Mouse (Mus musculus) kidney, embryonic 14.5 days (tissue): Measurements from ENCODE around the gene Cst3. TPM values are rescaled to one million over a fixed set of nuclear protein-coding genes. Genes with fewer than 3 reads are reported as not detected.

Experiments
- ATAC-seq: fragments of 200-750 bp; cut with Nextera tagmentation; 2 replicates; pipeline ENCODE4 v1.8.0; 2017; ENCODE audit warnings: moderate number of reproducible peaks, mild to moderate bottlenecking, moderate TSS enrichment, moderate library complexity; ENCODE audit not compliant: low FRiP score, low TSS enrichment
- H3K27ac ChIP-seq: fragments of 300-500 bp; sonication (generic); 2 replicates; pipeline ENCODE4 v1.5.1; 2014; ENCODE audit warnings: low read depth, mild to moderate bottlenecking, low read length, moderate library complexity, mixed read lengths
- H3K27me3 ChIP-seq: fragments of 300-500 bp; sonication (generic); 2 replicates; pipeline ENCODE4 v1.6.1; 2014; ENCODE audit warnings: mild to moderate bottlenecking, low read length; ENCODE audit not compliant: control insufficient read depth, insufficient read depth
- H3K36me3 ChIP-seq: fragments of 300-500 bp; sonication (generic); 2 replicates; pipeline ENCODE4 v1.6.1; 2014; ENCODE audit warnings: low read length, mixed read lengths; ENCODE audit not compliant: control insufficient read depth, insufficient read depth
- H3K4me1 ChIP-seq: fragments of 300-500 bp; sonication (generic); 2 replicates; pipeline ENCODE4 v1.6.1; 2014; ENCODE audit warnings: low read length, mixed read lengths; ENCODE audit not compliant: control insufficient read depth, insufficient read depth
- H3K4me2 ChIP-seq: fragments of 300-500 bp; sonication (generic); replicated peaks from 2 replicates; pipeline ENCODE4 v1.6.1; 2014; ENCODE audit warnings: low read depth, mild to moderate bottlenecking, low read length
- H3K4me3 ChIP-seq: fragments of 300-500 bp; sonication (generic); 2 replicates; pipeline ENCODE4 v1.5.1; 2014; ENCODE audit warnings: mild to moderate bottlenecking, low read length
- H3K9ac ChIP-seq: fragments of 300-500 bp; sonication (generic); 2 replicates; pipeline ENCODE4 v1.6.1; 2014; ENCODE audit warnings: low read depth, mild to moderate bottlenecking, low read length, moderate library complexity
- H3K9me3 ChIP-seq: fragments of 300-500 bp; sonication (generic); 2 replicates; pipeline ENCODE4 v1.6.1; 2016; ENCODE audit warnings: low read length; ENCODE audit not compliant: control insufficient read depth
- WGBS: fragments of 180-500 bp; shearing (Covaris S2); extraction: QIAGEN DNeasy Blood & Tissue Kit; methylation state at CpG from one replicate; pipeline ENCODE4 v1.1.7; 2014; 5-methylcytosine and 5-hydroxymethylcytosine counted together
- polyA plus RNA-seq: library from polyadenylated mRNA; unstranded; fragments of >200 nt; fragmentation: Nextera tagmentation; extraction: Ambion mirVana; gene quantifications from 2 replicates; pipeline ENCODE4 v1.2.1, GENCODE M21; 2014

Cst3 gene
- polyA plus RNA-seq, 1 experiment from 2014 or later, result 391 TPM

DNA sequence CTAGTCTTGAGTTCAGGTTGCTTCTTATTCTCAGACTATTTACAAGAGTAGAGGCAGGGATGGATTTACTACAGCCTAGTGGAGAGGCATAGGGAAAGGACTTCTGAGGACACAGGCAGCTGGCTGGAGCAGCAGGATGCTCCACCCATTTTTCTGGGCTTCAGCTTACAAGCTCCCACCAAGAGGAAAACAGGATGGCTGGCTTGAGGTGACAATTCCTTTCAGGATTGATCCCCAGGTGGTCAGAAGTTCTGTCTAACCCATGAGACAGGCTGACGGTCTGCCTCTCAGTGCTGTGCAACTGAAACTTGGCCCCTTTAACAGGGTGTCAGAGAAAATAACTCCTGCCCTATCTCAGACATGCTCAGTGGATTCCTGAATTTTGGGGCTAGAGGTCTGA lies 3.7 kb upstream of the Cst3 start:
- no peaks in the 10 kb centered on the region for H3K27me3 ChIP-seq
- H3K4me1 ChIP-seq, result peaks cover 2% of the 10 kb centered on the region; the same call in 1 of the 2 replicates
- H3K9me3 ChIP-seq, result no peaks in the 10 kb centered on the region
- no peak overlapping the region for H3K4me2 ChIP-seq
- no peak overlapping the region for H3K4me3 ChIP-seq
- WGBS, result 24% methylated on average over 1 of the region's 1 CpGs
- no peak overlapping the region for H3K9ac ChIP-seq
- no peaks in the 10 kb centered on the region for H3K36me3 ChIP-seq
- H3K27ac ChIP-seq, result no peak overlapping the region
- ATAC-seq, result no peak

DNA sequence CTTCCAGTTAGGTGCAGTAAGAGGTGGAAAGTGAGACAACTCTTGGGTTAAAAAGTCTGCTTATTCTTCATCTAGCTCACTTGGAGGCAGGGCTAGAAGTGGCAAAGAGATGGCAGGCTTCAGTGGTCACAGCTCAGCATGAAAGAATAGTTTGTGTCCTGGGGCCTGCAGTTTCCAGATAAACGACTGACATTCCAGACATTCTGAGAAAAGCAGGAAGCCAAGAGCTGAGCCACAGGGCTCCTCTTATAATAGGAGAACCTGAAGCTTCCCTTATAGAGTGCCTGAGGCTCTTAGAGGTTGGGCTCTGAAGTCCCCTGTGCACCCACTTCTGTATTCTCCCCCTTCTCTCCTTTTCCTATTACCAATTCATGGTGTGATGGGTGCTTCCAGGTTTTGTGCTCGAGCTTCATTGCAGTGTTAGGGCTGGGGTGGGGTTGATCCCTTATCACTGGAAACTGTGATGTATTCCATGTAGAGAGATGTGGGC lies 3.2 kb upstream of the Cst3 start:
- H3K4me1 ChIP-seq, result peaks cover 7% of the 10 kb centered on the region
- no peak overlapping the region for H3K27ac ChIP-seq
- H3K27me3 ChIP-seq, result no peaks in the 10 kb centered on the region
- no peak overlapping the region for H3K9ac ChIP-seq
- H3K4me3 ChIP-seq, result no peak overlapping the region
- H3K9me3 ChIP-seq, result no peaks in the 10 kb centered on the region
- H3K36me3 ChIP-seq, result no peaks in the 10 kb centered on the region
- 17% methylated on average over 2 of the region's 2 CpGs for WGBS
- H3K4me2 ChIP-seq, result no peak overlapping the region
- ATAC-seq, result no peak

DNA sequence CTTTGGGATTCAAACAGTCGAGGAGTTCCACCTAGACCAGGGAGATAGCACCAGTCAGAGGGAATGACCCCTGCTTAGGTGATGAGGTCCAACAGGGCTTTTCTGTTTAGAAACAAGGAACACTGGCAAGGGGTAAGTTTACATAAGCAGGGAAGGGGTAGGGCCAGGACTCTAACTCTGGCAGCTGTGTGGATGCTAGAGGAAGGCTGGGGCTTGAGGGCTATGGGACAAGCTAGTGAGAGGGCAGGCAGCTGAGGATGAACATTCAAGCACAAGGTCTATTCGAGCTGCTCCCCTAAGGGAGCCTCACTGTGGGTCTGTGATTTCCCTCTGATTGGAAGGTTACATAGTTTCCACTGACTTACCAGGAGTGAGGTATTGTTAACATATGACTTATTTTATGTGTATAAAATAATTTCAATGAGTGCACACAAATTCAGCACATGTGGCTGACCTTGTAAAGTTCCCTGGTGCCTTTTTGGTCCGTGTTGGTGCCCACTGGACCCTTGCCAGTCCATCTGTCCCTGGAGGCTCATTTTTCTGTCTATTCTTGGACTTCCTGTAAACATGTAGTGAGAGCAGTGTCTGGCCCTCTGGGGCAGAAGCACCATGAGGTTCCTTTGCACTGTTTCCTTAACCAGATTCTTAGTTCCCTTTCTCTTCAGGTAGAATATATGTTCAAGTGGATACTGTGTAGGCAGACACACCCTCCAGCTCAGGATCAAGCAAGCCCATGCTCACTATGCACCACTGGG lies 1.7 kb upstream of the Cst3 start:
- peaks cover 4% of the 10 kb centered on the region; the same call in 1 of the 2 replicates for H3K36me3 ChIP-seq
- no peaks in the 10 kb centered on the region for H3K9me3 ChIP-seq
- WGBS, result 50% methylated on average over 3 of the region's 3 CpGs
- no peak overlapping the region for H3K9ac ChIP-seq
- no peak overlapping the region for H3K4me3 ChIP-seq
- H3K27me3 ChIP-seq, result no peaks in the 10 kb centered on the region
- ATAC-seq, result no peak
- peaks cover 15% of the 10 kb centered on the region for H3K4me1 ChIP-seq
- no peak overlapping the region for H3K27ac ChIP-seq
- H3K4me2 ChIP-seq, result no peak overlapping the region

DNA sequence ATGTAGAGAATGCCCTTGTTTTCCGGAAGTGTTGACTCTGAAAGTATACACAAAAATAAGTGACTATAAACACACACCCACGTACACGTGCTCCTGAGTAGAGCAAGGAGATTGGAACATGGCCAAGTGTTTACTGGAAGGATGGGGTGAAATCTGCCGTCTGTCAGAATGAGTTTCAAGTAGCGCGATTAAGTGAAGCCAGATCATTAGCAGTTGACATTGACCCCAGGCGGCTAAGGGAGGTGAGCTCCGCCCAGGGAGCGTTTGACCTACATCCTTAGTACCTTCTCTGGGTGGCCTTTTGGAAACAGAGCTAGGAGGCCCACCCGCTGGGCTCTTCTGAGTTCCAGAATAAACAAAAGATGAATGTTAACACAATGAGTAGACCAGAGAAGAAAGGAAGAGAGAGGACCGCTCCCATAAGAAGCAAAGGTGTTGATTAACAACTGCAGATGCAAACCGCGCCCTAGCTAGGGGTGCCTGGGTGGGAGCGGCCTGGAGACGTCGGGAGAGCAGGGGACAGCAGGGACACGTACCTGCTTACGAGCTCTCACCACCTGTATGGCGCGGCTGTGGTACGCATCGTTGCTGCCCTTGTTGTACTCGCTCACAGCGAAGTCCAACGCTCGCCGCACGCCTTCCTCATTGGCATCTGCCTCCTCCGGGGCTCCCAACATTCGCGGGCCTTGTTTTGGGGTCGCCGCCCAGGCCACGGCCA lies 716 bp downstream of the Cst3 start:
- peak; percentile 67 for ATAC-seq
- 1% methylated on average over 34 of the region's 34 CpGs for WGBS
- H3K27ac ChIP-seq, result peak overlapping the region; percentile 91
- peak overlapping the region; percentile 80 for H3K4me2 ChIP-seq
- peak overlapping the region; percentile 84 for H3K9ac ChIP-seq
- peak overlapping the region; percentile 92 for H3K4me3 ChIP-seq
- H3K27me3 ChIP-seq, result no peaks in the 10 kb centered on the region
- H3K4me1 ChIP-seq, result peaks cover 15% of the 10 kb centered on the region
- H3K36me3 ChIP-seq, result peaks cover 16% of the 10 kb centered on the region; the same call in 1 of the 2 replicates
- no peaks in the 10 kb centered on the region for H3K9me3 ChIP-seq

DNA sequence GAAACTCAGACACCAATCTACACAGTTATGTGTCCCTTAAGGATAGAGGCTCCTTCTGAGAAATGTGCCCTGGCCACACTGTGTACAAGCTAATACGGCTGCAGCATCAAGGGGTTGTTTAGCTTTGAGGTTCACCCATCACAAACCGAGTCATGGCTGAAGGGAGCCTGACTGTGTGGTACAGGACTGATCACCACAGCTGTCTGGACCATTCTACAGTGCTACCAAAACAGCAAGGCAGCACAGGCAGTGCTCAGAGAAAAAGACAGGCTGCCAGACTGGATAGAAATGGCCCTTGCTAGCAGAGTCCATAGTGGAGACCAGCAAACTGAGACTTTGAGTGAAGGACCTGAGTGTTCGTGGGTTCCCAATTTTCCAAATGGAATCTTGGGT lies 1.3 kb downstream of the Cst3 start:
- 39% methylated on average over 3 of the region's 3 CpGs for WGBS

DNA sequence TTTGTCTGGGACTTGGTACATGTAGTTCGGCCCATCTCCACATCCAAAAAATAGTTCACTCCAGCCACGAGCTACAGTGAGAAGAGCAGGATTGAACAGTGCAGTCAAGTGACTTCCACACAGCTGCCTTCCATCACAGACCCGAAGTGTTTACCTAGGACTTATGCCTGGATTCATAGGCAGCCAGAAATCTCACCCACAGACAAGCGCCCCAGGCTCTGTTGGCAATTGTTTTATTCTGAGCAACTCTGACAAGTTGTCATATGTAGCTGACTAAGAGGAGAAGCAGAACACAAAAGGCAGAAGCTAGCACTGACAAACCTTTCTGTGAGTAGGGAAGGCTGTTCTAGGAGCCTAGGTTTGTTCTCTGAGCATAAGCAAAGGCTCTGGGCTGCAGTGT lies 2.6 kb downstream of the Cst3 start:
- H3K36me3 ChIP-seq, result peaks cover 16% of the 10 kb centered on the region; the same call in 1 of the 2 replicates
- 62% methylated on average over 4 of the region's 4 CpGs for WGBS
- H3K4me3 ChIP-seq, result peak overlapping the region; percentile 12; the same call in 1 of the 2 replicates
- H3K27me3 ChIP-seq, result no peaks in the 10 kb centered on the region
- H3K4me2 ChIP-seq, result peak overlapping the region; percentile 80; the same call in 1 of the 2 replicates
- H3K9me3 ChIP-seq, result no peaks in the 10 kb centered on the region
- no peak for ATAC-seq
- no peak overlapping the region for H3K9ac ChIP-seq
- H3K27ac ChIP-seq, result no peak overlapping the region
- peaks cover 15% of the 10 kb centered on the region for H3K4me1 ChIP-seq

More for the DNA sequence above, 1.3 kb downstream of the Cst3 start:
- Histone ChIP-seq H3K27ac (no peak overlapping the region), H3K4me3 (peak overlapping the region; percentile 92), H3K36me3 (peaks cover 16% of the 10 kb centered on the region; the same call in 1 of the 2 replicates), H3K9me3 (no peaks in the 10 kb centered on the region), H3K4me1 (peaks cover 15% of the 10 kb centered on the region), H3K27me3 (no peaks in the 10 kb centered on the region), H3K4me2 (peak overlapping the region; percentile 80), H3K9ac (peak overlapping the region; percentile 84; the same call in 1 of the 2 replicates)
- no peak for ATAC-seq

DNA sequence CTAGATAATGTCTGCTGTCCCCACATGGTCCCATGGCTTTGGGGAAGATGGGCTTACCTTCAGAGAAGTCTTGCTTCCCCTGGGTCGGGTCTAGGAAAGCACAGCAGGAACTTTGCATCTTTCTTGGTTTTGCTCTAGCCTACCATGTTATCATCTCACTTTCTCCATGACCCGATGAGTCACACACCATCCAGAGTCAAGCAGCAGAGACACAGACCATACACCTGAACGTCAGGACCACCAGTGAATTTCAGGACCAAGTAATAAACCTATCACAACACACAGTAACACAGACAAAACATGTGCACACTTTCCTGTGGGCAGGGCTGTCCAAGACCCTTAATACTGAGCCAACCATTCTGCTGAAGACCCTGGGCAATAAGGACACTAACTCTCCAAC lies 5.0 kb downstream of the Cst3 start:
- Histone ChIP-seq H3K4me1 (peaks cover 15% of the 10 kb centered on the region), H3K27me3 (no peaks in the 10 kb centered on the region), H3K4me2 (no peak overlapping the region), H3K27ac (no peak overlapping the region), H3K9me3 (no peaks in the 10 kb centered on the region), H3K36me3 (peaks cover 16% of the 10 kb centered on the region; the same call in 1 of the 2 replicates), H3K4me3 (no peak overlapping the region), H3K9ac (no peak overlapping the region)
- no peak for ATAC-seq
- 84% methylated on average over 3 of the region's 3 CpGs for WGBS

DNA sequence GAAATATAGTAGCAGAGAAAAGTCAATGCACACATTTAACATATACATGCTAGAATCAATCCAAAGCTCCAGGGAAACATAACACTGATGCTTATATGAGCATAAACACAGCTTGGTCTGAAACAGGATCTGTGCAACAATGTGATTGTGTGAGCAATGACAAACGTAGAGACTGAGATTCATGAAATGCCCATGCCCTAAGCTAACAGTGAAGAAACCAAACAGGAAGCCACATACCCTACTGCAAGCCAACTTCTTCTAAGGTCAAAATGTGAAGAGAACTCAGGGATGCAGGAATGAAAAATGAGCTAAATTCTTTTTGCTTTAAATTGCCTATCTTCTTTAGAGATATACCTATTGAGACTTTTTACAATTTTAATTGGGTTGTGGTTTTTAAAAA lies 6.5 kb downstream of the Cst3 start:
- ATAC-seq, result no peak
- H3K9ac ChIP-seq, result no peak overlapping the region
- peaks cover 11% of the 10 kb centered on the region for H3K4me1 ChIP-seq
- no peaks in the 10 kb centered on the region for H3K9me3 ChIP-seq
- no peak overlapping the region for H3K27ac ChIP-seq
- H3K27me3 ChIP-seq, result no peaks in the 10 kb centered on the region
- no peak overlapping the region for H3K4me2 ChIP-seq
- 55% methylated on average over 1 of the region's 1 CpGs for WGBS
- H3K4me3 ChIP-seq, result no peak overlapping the region
- peaks cover 16% of the 10 kb centered on the region; the same call in 1 of the 2 replicates for H3K36me3 ChIP-seq

DNA sequence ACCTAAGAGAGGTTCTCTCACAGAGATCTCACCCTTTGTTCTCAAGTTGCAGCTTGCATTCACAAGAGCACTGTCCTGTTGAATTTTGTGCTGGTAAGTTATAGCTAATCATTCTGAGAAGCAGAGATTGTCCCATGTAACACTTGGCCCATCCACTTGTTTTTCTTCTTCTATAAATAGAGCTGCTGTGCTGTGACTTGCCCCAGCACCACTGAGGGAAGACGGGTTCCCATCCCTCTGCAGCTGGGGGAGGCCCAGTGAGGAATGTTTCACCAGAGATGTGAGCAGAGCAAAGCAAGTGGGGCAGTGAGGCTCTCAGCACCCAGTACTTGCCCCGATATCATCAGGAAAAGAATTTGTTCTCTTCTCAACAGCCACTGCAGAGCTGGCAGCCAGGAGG lies 10.5 kb downstream of the Cst3 start, which contains the start of gene 9230104L09Rik:
Gene 9230104L09Rik (minus strand): TSS at position 73 of the 400 bp plus-strand sequence.
- ATAC-seq, result no peak
- Histone ChIP-seq H3K9me3 (no peaks in the 10 kb centered on the region), H3K27me3 (no peaks in the 10 kb centered on the region), H3K36me3 (no peaks in the 10 kb centered on the region), H3K4me3 (no peak within 1 kb of the TSS), H3K4me1 (no peaks in the 10 kb centered on the region), H3K4me2 (no peak within 1 kb of the TSS), H3K27ac (no peak within 1 kb of the TSS), H3K9ac (no peak within 1 kb of the TSS)
- 58% methylated on average over 2 of the region's 2 CpGs for WGBS
